Mouse (Mus musculus) testis, adult 2 months (tissue): Measurements from ENCODE around the gene Tmem164. TPM values are rescaled to one million over a fixed set of nuclear protein-coding genes. Genes with fewer than 3 reads are reported as not detected.

Experiments
- H3K27ac ChIP-seq: fragments of 200-500 bp; 2 replicates; pipeline ENCODE4 v1.5.1; 2012; ENCODE audit warnings: low read depth, low read length; ENCODE audit not compliant: control insufficient read depth, insufficient read depth
- H3K27me3 ChIP-seq: fragments of 200-500 bp; 2 replicates; pipeline ENCODE4 v1.6.1; 2012; ENCODE audit warnings: mild to moderate bottlenecking, low read length, moderate library complexity; ENCODE audit not compliant: control insufficient read depth, insufficient read depth
- H3K36me3 ChIP-seq: fragments of 200-500 bp; 2 replicates; pipeline ENCODE4 v1.6.1; 2012; ENCODE audit warnings: mild to moderate bottlenecking, low read length; ENCODE audit not compliant: control insufficient read depth, insufficient read depth
- H3K4me1 ChIP-seq: fragments of 200-500 bp; 2 replicates; pipeline ENCODE4 v1.6.1; 2012; ENCODE audit warnings: low read length; ENCODE audit not compliant: control insufficient read depth, insufficient read depth
- H3K4me3 ChIP-seq: fragments of 200-500 bp; 2 replicates; pipeline ENCODE4 v1.5.1; 2012; ENCODE audit warnings: low read depth, mild to moderate bottlenecking, low read length, moderate library complexity, mixed read lengths; ENCODE audit not compliant: control insufficient read depth
- CTCF ChIP-seq: fragments of 200-500 bp; IDR thresholded peaks from 2 replicates; pipeline ENCODE4 v1.5.1; 2012; ENCODE audit warnings: low read depth, mild to moderate bottlenecking, inconsistent platforms, low read length, moderate library complexity; ENCODE audit not compliant: control insufficient read depth, insufficient read depth, insufficient replicate concordance
- POLR2A ChIP-seq: fragments of 200-500 bp; IDR thresholded peaks from 2 replicates; pipeline ENCODE4 v1.6.1; 2012; ENCODE audit warnings: low read depth, mild to moderate bottlenecking, inconsistent platforms, low read length, moderate library complexity; ENCODE audit not compliant: control insufficient read depth
- polyA plus RNA-seq: library from polyadenylated mRNA; depleted of rRNA; stranded (reverse); fragments of >200 nt; gene quantifications from 2 replicates; pipeline ENCODE4 v1.2.3, GENCODE M21; 2012

The Tmem164 gene
- polyA plus RNA-seq, 1 experiment = 5.5 TPM

- H3K27me3 ChIP-seq = no peaks in the 10 kb centered on the region
Observed at GRCm38 (mm10) chrX:142708257-142708656, 27.1 kb downstream of the Tmem164 start.

DNA sequence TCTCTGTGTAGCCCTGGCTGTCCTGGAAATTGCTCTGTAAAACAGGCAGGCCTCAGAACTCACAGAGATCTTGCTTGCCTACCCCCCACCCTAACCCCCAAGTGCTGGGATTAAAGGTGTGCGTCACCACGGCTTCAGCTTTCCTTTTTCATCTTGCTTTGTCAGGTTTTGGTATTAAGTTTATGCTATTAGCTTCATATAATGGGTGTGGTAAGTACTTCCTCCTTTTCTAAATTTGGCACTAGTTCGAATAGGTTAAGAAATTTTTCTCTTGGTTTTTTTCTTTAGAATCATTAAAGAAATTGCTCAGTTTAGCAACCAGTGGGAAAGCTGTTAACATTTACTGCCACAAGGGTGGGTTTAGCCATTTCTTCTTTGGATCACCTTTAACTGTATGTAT, 34.8 kb downstream of the Tmem164 start:
- no peak overlapping the region for H3K4me3 ChIP-seq
- no peaks in the 10 kb centered on the region for H3K36me3 ChIP-seq
- H3K27me3 ChIP-seq = no peaks in the 10 kb centered on the region
- H3K4me1 ChIP-seq = no peaks in the 10 kb centered on the region
- TF ChIP-seq POLR2A = no peak
- TF ChIP-seq CTCF = no peak
- H3K27ac ChIP-seq = no peak overlapping the region

More at GRCm38 (mm10) chrX:142708257-142708656, 27.1 kb downstream of the Tmem164 start:
- TF ChIP-seq CTCF = no peak
- no peak for TF ChIP-seq POLR2A
- Histone ChIP-seq H3K36me3 (no peaks in the 10 kb centered on the region), H3K27ac (no peak overlapping the region), H3K4me3 (no peak overlapping the region), H3K4me1 (no peaks in the 10 kb centered on the region)

- no peaks in the 10 kb centered on the region for H3K36me3 ChIP-seq
- TF ChIP-seq CTCF (no peak), POLR2A (no peak)
- no peak overlapping the region for H3K4me3 ChIP-seq
- no peaks in the 10 kb centered on the region for H3K27me3 ChIP-seq
- no peak overlapping the region for H3K27ac ChIP-seq
- H3K4me1 ChIP-seq = no peaks in the 10 kb centered on the region
Observed at GRCm38 (mm10) chrX:142717958-142718478, 36.8 kb downstream of the Tmem164 start.

- no peaks in the 10 kb centered on the region for H3K27me3 ChIP-seq
- H3K27ac ChIP-seq = no peak overlapping the region
- no peaks in the 10 kb centered on the region for H3K36me3 ChIP-seq
- TF ChIP-seq CTCF (no peak), POLR2A (no peak)
- H3K4me1 ChIP-seq = no peaks in the 10 kb centered on the region
- H3K4me3 ChIP-seq = no peak overlapping the region
Observed at GRCm38 (mm10) chrX:142718759-142719158, 37.6 kb downstream of the Tmem164 start.

DNA sequence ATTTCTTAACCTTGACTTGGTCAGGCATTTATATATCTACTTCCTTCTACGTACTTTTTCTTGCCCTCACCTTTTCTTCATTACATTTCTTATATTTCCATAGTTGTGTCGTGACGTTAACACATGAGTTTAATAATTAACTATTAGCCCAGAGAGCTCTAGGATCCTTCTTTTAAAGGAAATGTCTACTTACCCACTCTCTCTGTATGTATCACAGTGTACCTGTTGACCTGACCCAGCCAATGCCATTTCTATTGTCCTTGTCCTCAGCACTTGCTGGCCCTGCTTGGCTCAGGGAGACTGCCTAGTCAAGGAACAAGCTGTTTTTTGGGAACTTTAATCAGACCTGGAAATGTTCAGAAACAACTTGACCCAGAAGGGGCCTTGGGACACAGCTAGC, 40.7 kb downstream of the Tmem164 start:
- TF ChIP-seq POLR2A (no peak), CTCF (no peak)
- H3K27me3 ChIP-seq = no peaks in the 10 kb centered on the region
- no peaks in the 10 kb centered on the region for H3K36me3 ChIP-seq
- H3K27ac ChIP-seq = no peak overlapping the region
- H3K4me3 ChIP-seq = no peak overlapping the region
- H3K4me1 ChIP-seq = no peaks in the 10 kb centered on the region

- no peaks in the 10 kb centered on the region for H3K27me3 ChIP-seq
- TF ChIP-seq CTCF (no peak), POLR2A (no peak)
- no peak overlapping the region for H3K27ac ChIP-seq
- no peak overlapping the region for H3K4me3 ChIP-seq
- H3K4me1 ChIP-seq = no peaks in the 10 kb centered on the region
- H3K36me3 ChIP-seq = no peaks in the 10 kb centered on the region
Observed at GRCm38 (mm10) chrX:142724203-142724602, 43.0 kb downstream of the Tmem164 start.

- TF ChIP-seq CTCF (no peak), POLR2A (no peak)
- Histone ChIP-seq H3K4me3 (no peak overlapping the region), H3K27me3 (no peaks in the 10 kb centered on the region), H3K4me1 (no peaks in the 10 kb centered on the region), H3K27ac (no peak overlapping the region), H3K36me3 (no peaks in the 10 kb centered on the region)
Observed at GRCm38 (mm10) chrX:142725571-142725970, 44.4 kb downstream of the Tmem164 start.

GRCm38 (mm10) chrX:142726311-142726710, 45.1 kb downstream of the Tmem164 start:
- Histone ChIP-seq H3K4me1 (no peaks in the 10 kb centered on the region), H3K27ac (no peak overlapping the region), H3K36me3 (no peaks in the 10 kb centered on the region), H3K4me3 (no peak overlapping the region), H3K27me3 (no peaks in the 10 kb centered on the region)
- no peak for TF ChIP-seq CTCF
- TF ChIP-seq POLR2A = no peak
